15 mouse cellular contexts compared by ENCODE assay signal in genomic region chr10:25385811-25386580, GRCm38 (mm10). TPM values are rescaled to one million over a fixed set of nuclear protein-coding genes. Genes with fewer than 3 reads are reported as not detected.
A peak's percentile ranks its signal among the peaks of the same experiment; 100 is the strongest.
DNase-seq lines count a peak whose midpoint lies in the region; ATAC-seq lines count a peak whose summit lies in the region.
"Had no signal": no experiment of that assay in that cellular context is flagged by ENCODE, and none has a peak within 500 bp of the region (broad histone marks: within the 10 kb centered on the region; RNA-seq: fewer than 3 reads in every experiment).

No protein-coding gene starts in this region.

- intact Hi-C loops in heart, postnatal 10 days (cut with DNase I), result no loop called here

- no peak overlapping the region for H3K4me3 ChIP-seq in heart, embryonic 14.5 days (ENCODE audit: control insufficient read depth in 1 of 2, insufficient read depth in 1 of 2, low read depth in 1 of 2, low read length in 2 of 2)
- H3K4me3 ChIP-seq in lung, embryonic 15.5 days, result no peak overlapping the region
- no peak overlapping the region for H3K4me3 ChIP-seq in embryonic facial prominence, embryonic 12.5 days
- no peak overlapping the region for H3K4me3 ChIP-seq in limb, embryonic 11.5 days (ENCODE audit: low read depth, low read length)
- H3K4me3 ChIP-seq in hindbrain, embryonic 13.5 days, result no peak overlapping the region
- H3K4me3 ChIP-seq: erythroblast, embryonic 14.5 days; neural tube, embryonic 15.5 days had no signal

- no peaks in the 10 kb centered on the region for H3K9me3 ChIP-seq in heart, embryonic 14.5 days (ENCODE audit: control insufficient read depth, low read length)
- H3K9me3 ChIP-seq in lung, embryonic 15.5 days, result no peaks in the 10 kb centered on the region
- no peaks in the 10 kb centered on the region for H3K9me3 ChIP-seq in embryonic facial prominence, embryonic 12.5 days
- H3K9me3 ChIP-seq in limb, embryonic 11.5 days (ENCODE audit: control insufficient read depth, low read length), result no peaks in the 10 kb centered on the region
- H3K9me3 ChIP-seq in hindbrain, embryonic 13.5 days, result no peaks in the 10 kb centered on the region
- H3K9me3 ChIP-seq: neural tube, embryonic 15.5 days had no signal

- WGBS in heart, embryonic 14.5 days, result 56% methylated on average over 13 of the region's 13 CpGs
- WGBS in lung, embryonic 15.5 days, result 47% methylated on average over 13 of the region's 13 CpGs
- WGBS in embryonic facial prominence, embryonic 12.5 days, result 39% methylated on average over 13 of the region's 13 CpGs
- WGBS in limb, embryonic 11.5 days, result 20% methylated on average over 13 of the region's 13 CpGs
- 65% methylated on average over 13 of the region's 13 CpGs for WGBS in hindbrain, embryonic 13.5 days

- peak overlapping the region; percentile 32 to 41; a peak in 3 of 4 replicates for H3K27ac ChIP-seq in heart, embryonic 14.5 days (replicated peaks in 1 of 2; ENCODE audit: control insufficient read depth in 1 of 2, insufficient read depth in 1 of 2, low read depth in 2 of 2, low read length in 2 of 2)
- H3K27ac ChIP-seq in lung, embryonic 15.5 days, result peak overlapping the region; percentile 75
- H3K27ac ChIP-seq in embryonic facial prominence, embryonic 12.5 days, result peak overlapping the region; percentile 79
- peak overlapping the region; percentile 83 for H3K27ac ChIP-seq in limb, embryonic 11.5 days (replicated peaks; ENCODE audit: low read depth, low read length)
- H3K27ac ChIP-seq in hindbrain, embryonic 13.5 days, result no peak overlapping the region
- H3K27ac ChIP-seq: neural tube, embryonic 15.5 days had no signal

- H3K9ac ChIP-seq in heart, embryonic 14.5 days (ENCODE audit: low read length), result no peak overlapping the region
- H3K9ac ChIP-seq in lung, embryonic 15.5 days, result no peak overlapping the region
- H3K9ac ChIP-seq in embryonic facial prominence, embryonic 12.5 days, result no peak overlapping the region
- H3K9ac ChIP-seq in limb, embryonic 11.5 days (ENCODE audit: low read length), result no peak overlapping the region
- no peak overlapping the region for H3K9ac ChIP-seq in hindbrain, embryonic 13.5 days
- H3K9ac ChIP-seq: neural tube, embryonic 15.5 days had no signal

- no peaks in the 10 kb centered on the region for H3K27me3 ChIP-seq in heart, embryonic 14.5 days (ENCODE audit: control insufficient read depth, insufficient read depth, low read length)
- no peaks in the 10 kb centered on the region for H3K27me3 ChIP-seq in lung, embryonic 15.5 days
- H3K27me3 ChIP-seq in embryonic facial prominence, embryonic 12.5 days, result no peaks in the 10 kb centered on the region
- no peaks in the 10 kb centered on the region for H3K27me3 ChIP-seq in limb, embryonic 11.5 days (ENCODE audit: control insufficient read depth, insufficient read depth, low read length)
- no peaks in the 10 kb centered on the region for H3K27me3 ChIP-seq in hindbrain, embryonic 13.5 days
- H3K27me3 ChIP-seq: neural tube, embryonic 15.5 days had no signal

- H3K4me2 ChIP-seq in heart, embryonic 14.5 days (ENCODE audit: low read length), result no peak overlapping the region
- H3K4me2 ChIP-seq in lung, embryonic 15.5 days, result no peak overlapping the region
- no peak overlapping the region for H3K4me2 ChIP-seq in embryonic facial prominence, embryonic 12.5 days (replicated peaks)
- H3K4me2 ChIP-seq in limb, embryonic 11.5 days (ENCODE audit: low read depth, severe bottlenecking), result no peak overlapping the region
- H3K4me2 ChIP-seq in hindbrain, embryonic 13.5 days, result no peak overlapping the region
- H3K4me2 ChIP-seq: neural tube, embryonic 15.5 days had no signal

- no peak for DNase-seq in heart, postnatal 10 days
- no peak for DNase-seq in lung, postnatal 25 days (ENCODE audit: low spot score)
- peak; percentile 63 for DNase-seq in limb, embryonic 11.5 days (ENCODE audit: low spot score)
- no peak for DNase-seq in T-cell, adult 2 months (ENCODE audit: low spot score)
- DNase-seq: cerebellum, adult 2 months; kidney, adult 18-20 months; layer of hippocampus, adult 9-11 months; left cerebral cortex, postnatal 4 days had no signal

- H3K4me1 ChIP-seq in heart, embryonic 14.5 days (ENCODE audit: control insufficient read depth in 2 of 2, insufficient read depth in 2 of 2, low read length in 2 of 2), result peaks cover 9 to 25% of the 10 kb centered on the region in 2 experiments
- peaks cover 41% of the 10 kb centered on the region for H3K4me1 ChIP-seq in lung, embryonic 15.5 days
- H3K4me1 ChIP-seq in embryonic facial prominence, embryonic 12.5 days, result peaks cover 38% of the 10 kb centered on the region
- peaks cover 31% of the 10 kb centered on the region for H3K4me1 ChIP-seq in limb, embryonic 11.5 days (ENCODE audit: control insufficient read depth, insufficient read depth, low read length)
- H3K4me1 ChIP-seq in hindbrain, embryonic 13.5 days (replicated peaks), result no peaks in the 10 kb centered on the region; the same call in 1 of the 2 replicates
- H3K4me1 ChIP-seq: neural tube, embryonic 15.5 days had no signal

- ATAC-seq in heart, embryonic 14.5 days (ENCODE audit: insufficient number of reproducible peaks, insufficient read depth, low FRiP score, low read depth), result no peak
- ATAC-seq in lung, embryonic 15.5 days (ENCODE audit: borderline replicate concordance, extremely low read depth, low FRiP score, low TSS enrichment), result no peak
- ATAC-seq in embryonic facial prominence, embryonic 12.5 days (ENCODE audit: insufficient number of reproducible peaks, insufficient read depth, low FRiP score, low TSS enrichment), result no peak
- peak; percentile 77 for ATAC-seq in limb, embryonic 11.5 days (ENCODE audit: insufficient number of reproducible peaks, low FRiP score, low TSS enrichment, low read depth)
- no peak for ATAC-seq in hindbrain, embryonic 13.5 days (ENCODE audit: low FRiP score)
- ATAC-seq: CD4-positive, CD25-positive, alpha-beta regulatory T cell, adult 4 months had no signal

- no peaks in the 10 kb centered on the region for H3K36me3 ChIP-seq in heart, embryonic 14.5 days (ENCODE audit: control insufficient read depth, insufficient read depth, low read length)
- H3K36me3 ChIP-seq in lung, embryonic 15.5 days, result no peaks in the 10 kb centered on the region
- no peaks in the 10 kb centered on the region for H3K36me3 ChIP-seq in embryonic facial prominence, embryonic 12.5 days
- no peaks in the 10 kb centered on the region for H3K36me3 ChIP-seq in limb, embryonic 11.5 days (ENCODE audit: control insufficient read depth, insufficient read depth, low read length)
- no peaks in the 10 kb centered on the region for H3K36me3 ChIP-seq in hindbrain, embryonic 13.5 days
- H3K36me3 ChIP-seq: neural tube, embryonic 15.5 days had no signal

RNA-seq across cellular contexts. Expression of gene Epb41l2, which starts 26.4 kb away (rescaled TPM):
- polyA plus RNA-seq in heart, embryonic 14.5 days (2014; fragmentation: Nextera tagmentation; extraction: Ambion mirVana), result 45.4 and 53.5 TPM in 2 replicates
- 10 to 100 TPM; 91.3 to 92.8 TPM for total RNA-seq in heart, postnatal 10 days (2021)
- polyA plus RNA-seq in lung, embryonic 15.5 days (2015; fragmentation: Nextera tagmentation; extraction: Ambion mirVana), result 84.2 and 90.6 TPM in 2 replicates
- polyA plus RNA-seq in embryonic facial prominence, embryonic 12.5 days (2016; fragmentation: Nextera tagmentation; extraction: Ambion mirVana), result 89.3 and 96.7 TPM in 2 replicates
- polyA plus RNA-seq in limb, embryonic 11.5 days (2014; fragmentation: Nextera tagmentation; extraction: Ambion mirVana), result 91.6 and 97.2 TPM in 2 replicates
- 23.7 and 24.9 TPM in 2 replicates for polyA plus RNA-seq in hindbrain, embryonic 13.5 days (2015; fragmentation: Nextera tagmentation; extraction: Ambion mirVana)
